Mouse (Mus musculus) liver, embryonic 11.5 days (tissue): ENCODE measurements at regions not wholly inside any gene's neighbourhood (a gene's known extent, or its start where the extent isn't known, plus 50 kb on each side); places are given as distances from the start of the nearest gene placed in this dataset.

Experiments used
- ATAC-seq: fragments of 200-750 bp; cut with Nextera tagmentation; replicated peaks from 2 replicates; pipeline ENCODE4 v1.8.0; 2017; ENCODE audit warnings: moderate number of reproducible peaks, mild to moderate bottlenecking, moderate TSS enrichment, moderate library complexity; ENCODE audit not compliant: low FRiP score
- DNase-seq: peaks from one replicate; pipeline ENCODE4 v3.0.0-alpha.2; 2017; ENCODE audit warnings: low spot score
- H3K27ac ChIP-seq: fragments of 300-500 bp; sonication (generic); 2 replicates; pipeline ENCODE4 v1.5.1; 2014; ENCODE audit warnings: mild to moderate bottlenecking, low read depth, low read length, control low read depth
- H3K27me3 ChIP-seq: fragments of 300-500 bp; sonication (generic); replicated peaks from 2 replicates; pipeline ENCODE4 v1.6.1; 2014; ENCODE audit warnings: low read length, mixed read lengths; ENCODE audit not compliant: control insufficient read depth, insufficient read depth
- H3K36me3 ChIP-seq: fragments of 300-500 bp; sonication (generic); 2 replicates; pipeline ENCODE4 v1.6.1; 2014; ENCODE audit warnings: mild to moderate bottlenecking, low read length, moderate library complexity, mixed read lengths; ENCODE audit not compliant: control insufficient read depth, insufficient read depth
- H3K4me1 ChIP-seq: fragments of 300-500 bp; sonication (generic); replicated peaks from 2 replicates; pipeline ENCODE4 v1.6.1; 2014; ENCODE audit warnings: low read length, mixed read lengths; ENCODE audit not compliant: control insufficient read depth, insufficient read depth
- H3K4me2 ChIP-seq: fragments of 300-500 bp; sonication (generic); 2 replicates; pipeline ENCODE4 v1.6.1; 2014; ENCODE audit warnings: mild to moderate bottlenecking, control low read depth, moderate library complexity
- H3K4me3 ChIP-seq: fragments of 300-500 bp; sonication (generic); 2 replicates; pipeline ENCODE4 v1.5.1; 2014; ENCODE audit warnings: low read depth, low read length, control low read depth
- H3K9ac ChIP-seq: fragments of 300-500 bp; sonication (generic); 2 replicates; pipeline ENCODE4 v1.6.1; 2014; ENCODE audit warnings: low read depth, low read length, control low read depth
- H3K9me3 ChIP-seq: fragments of 300-500 bp; sonication (generic); 2 replicates; pipeline ENCODE4 v1.6.1; 2016; ENCODE audit warnings: low read length, inconsistent platforms, mixed read lengths; ENCODE audit not compliant: control insufficient read depth
- WGBS: fragments of 180-500 bp; shearing (Covaris S2); extraction: QIAGEN DNeasy Blood & Tissue Kit; methylation state at CpG from one replicate; pipeline ENCODE4 v1.1.7; 2014; 5-methylcytosine and 5-hydroxymethylcytosine counted together

- Histone ChIP-seq H3K36me3 (no peaks in the 10 kb centered on the region), H3K9ac (no peak overlapping the region), H3K9me3 (no peaks in the 10 kb centered on the region), H3K4me3 (no peak overlapping the region), H3K4me1 (no peaks in the 10 kb centered on the region), H3K4me2 (no peak overlapping the region), H3K27me3 (no peaks in the 10 kb centered on the region), H3K27ac (no peak overlapping the region)
- DNase-seq (no peak), ATAC-seq (no peak)
- 82% methylated on average over 12 of the region's 12 CpGs for WGBS
These were observed 124.3 kb downstream of the Asb1 start for GRCm38 (mm10) chr1:91664622-91665021.

GRCm38 (mm10) chr1:91668530-91668929 lies 128.2 kb downstream of the Asb1 start:
- Histone ChIP-seq H3K4me3 (no peak overlapping the region), H3K9ac (no peak overlapping the region), H3K27me3 (no peaks in the 10 kb centered on the region), H3K27ac (no peak overlapping the region), H3K4me2 (no peak overlapping the region), H3K36me3 (no peaks in the 10 kb centered on the region), H3K4me1 (no peaks in the 10 kb centered on the region), H3K9me3 (no peaks in the 10 kb centered on the region)
- ATAC-seq: no peak
- 70% methylated on average over 6 of the region's 6 CpGs for WGBS
- no peak for DNase-seq

- Histone ChIP-seq H3K9me3 (no peaks in the 10 kb centered on the region), H3K36me3 (no peaks in the 10 kb centered on the region), H3K4me2 (no peak overlapping the region), H3K9ac (no peak overlapping the region), H3K27ac (no peak overlapping the region), H3K4me1 (no peaks in the 10 kb centered on the region), H3K27me3 (no peaks in the 10 kb centered on the region), H3K4me3 (no peak overlapping the region)
- whole genome bisulfite sequencing: 75% methylated on average over 13 of the region's 13 CpGs
- DNase-seq: no peak
- no peak for ATAC-seq
These were observed 130.3 kb upstream of the Twist2 start for GRCm38 (mm10) chr1:91670980-91671379.

- Histone ChIP-seq H3K9me3 (no peaks in the 10 kb centered on the region), H3K9ac (no peak overlapping the region), H3K36me3 (no peaks in the 10 kb centered on the region), H3K4me3 (no peak overlapping the region), H3K27me3 (no peaks in the 10 kb centered on the region), H3K4me2 (no peak overlapping the region), H3K27ac (no peak overlapping the region), H3K4me1 (no peaks in the 10 kb centered on the region)
- ATAC-seq (no peak), DNase-seq (no peak)
- WGBS: 72% methylated on average over 6 of the region's 6 CpGs
These were observed 127.1 kb upstream of the Twist2 start for GRCm38 (mm10) chr1:91674082-91674655.

- Histone ChIP-seq H3K4me1 (no peaks in the 10 kb centered on the region), H3K9ac (no peak overlapping the region), H3K36me3 (no peaks in the 10 kb centered on the region), H3K4me2 (no peak overlapping the region), H3K27ac (no peak overlapping the region), H3K4me3 (no peak overlapping the region), H3K27me3 (no peaks in the 10 kb centered on the region), H3K9me3 (no peaks in the 10 kb centered on the region)
- WGBS: 79% methylated on average over 3 of the region's 3 CpGs
- DNase-seq (no peak), ATAC-seq (no peak)
These were observed 124.2 kb upstream of the Twist2 start for GRCm38 (mm10) chr1:91677062-91677461.

- DNase-seq (no peak), ATAC-seq (no peak)
- Histone ChIP-seq H3K4me1 (no peaks in the 10 kb centered on the region), H3K36me3 (no peaks in the 10 kb centered on the region), H3K4me3 (no peak overlapping the region), H3K27ac (no peak overlapping the region), H3K4me2 (no peak overlapping the region), H3K9ac (no peak overlapping the region), H3K27me3 (no peaks in the 10 kb centered on the region), H3K9me3 (no peaks in the 10 kb centered on the region)
- WGBS: 58% methylated on average over 4 of the region's 4 CpGs
These were observed 122.5 kb upstream of the Twist2 start for GRCm38 (mm10) chr1:91678789-91679188.

- no peak overlapping the region for H3K4me2 ChIP-seq
- H3K9me3 ChIP-seq: no peaks in the 10 kb centered on the region
- H3K36me3 ChIP-seq: no peaks in the 10 kb centered on the region
- H3K27ac ChIP-seq: no peak overlapping the region
- DNase-seq: no peak
- H3K27me3 ChIP-seq: no peaks in the 10 kb centered on the region
- no peak overlapping the region for H3K4me3 ChIP-seq
- 75% methylated on average over 9 of the region's 9 CpGs for WGBS
- H3K9ac ChIP-seq: no peak overlapping the region
- H3K4me1 ChIP-seq: no peaks in the 10 kb centered on the region
- ATAC-seq: no peak
These were observed 116.2 kb upstream of the Twist2 start for GRCm38 (mm10) chr1:91685031-91685430.

- no peak for ATAC-seq
- no peak for DNase-seq
- Histone ChIP-seq H3K4me1 (no peaks in the 10 kb centered on the region), H3K4me3 (no peak overlapping the region), H3K36me3 (no peaks in the 10 kb centered on the region), H3K27me3 (no peaks in the 10 kb centered on the region), H3K9ac (no peak overlapping the region), H3K4me2 (no peak overlapping the region), H3K9me3 (no peaks in the 10 kb centered on the region), H3K27ac (no peak overlapping the region)
- 71% methylated on average over 6 of the region's 6 CpGs for WGBS
These were observed 115.5 kb upstream of the Twist2 start for GRCm38 (mm10) chr1:91685789-91686188.

GRCm38 (mm10) chr1:91691601-91692000 lies 109.7 kb upstream of the Twist2 start:
- Histone ChIP-seq H3K36me3 (no peaks in the 10 kb centered on the region), H3K27ac (no peak overlapping the region), H3K9me3 (no peaks in the 10 kb centered on the region), H3K4me1 (no peaks in the 10 kb centered on the region), H3K4me3 (no peak overlapping the region), H3K9ac (no peak overlapping the region), H3K27me3 (no peaks in the 10 kb centered on the region), H3K4me2 (no peak overlapping the region)
- 86% methylated on average over 1 of the region's 1 CpGs for WGBS
- ATAC-seq: no peak
- no peak for DNase-seq
